Mouse (Mus musculus): ENCODE measurements around the gene Fmnl2.

Gene Fmnl2

GRCm38 (mm10) chr2:52857611-52858528 is at the start of gene Fmnl2:
TSS of gene Fmnl2 (plus strand) at chr2:52857860.
- in situ Hi-C loops (cut with MboI; ENCODE audit: low pct_unique_long_range_greater_than_20kb in 1 of 2, low sequenced_read_pairs in 2 of 2, unreplicated experiment in 1 of 2), result no loop called here

GRCm38 (mm10) chr2:52809988-52810387 is 47.7 kb upstream of the Fmnl2 start:
- in situ Hi-C loops (cut with MboI; ENCODE audit: low pct_unique_long_range_greater_than_20kb in 1 of 2, low sequenced_read_pairs in 2 of 2, unreplicated experiment in 1 of 2), result no loop called here

GRCm38 (mm10) chr2:52811691-52812090 is 46.0 kb upstream of the Fmnl2 start:
- in situ Hi-C loops (cut with MboI; ENCODE audit: low pct_unique_long_range_greater_than_20kb in 1 of 2, low sequenced_read_pairs in 2 of 2, unreplicated experiment in 1 of 2), result no loop called here

- in situ Hi-C loops (cut with MboI; ENCODE audit: low pct_unique_long_range_greater_than_20kb in 1 of 2, low sequenced_read_pairs in 2 of 2, unreplicated experiment in 1 of 2), result no loop called here
These were observed 40.3 kb upstream of the Fmnl2 start for GRCm38 (mm10) chr2:52817341-52817740.

- in situ Hi-C loops (cut with MboI; ENCODE audit: low pct_unique_long_range_greater_than_20kb in 1 of 2, low sequenced_read_pairs in 2 of 2, unreplicated experiment in 1 of 2), result no loop called here
These were observed 38.7 kb upstream of the Fmnl2 start for GRCm38 (mm10) chr2:52818944-52819343.

GRCm38 (mm10) chr2:52822214-52822613 is 35.4 kb upstream of the Fmnl2 start:
- in situ Hi-C loops (cut with MboI; ENCODE audit: low pct_unique_long_range_greater_than_20kb in 1 of 2, low sequenced_read_pairs in 2 of 2, unreplicated experiment in 1 of 2), result no loop called here

GRCm38 (mm10) chr2:52828077-52828476 is 29.6 kb upstream of the Fmnl2 start:
- in situ Hi-C loops (cut with MboI; ENCODE audit: low pct_unique_long_range_greater_than_20kb in 1 of 2, low sequenced_read_pairs in 2 of 2, unreplicated experiment in 1 of 2), result no loop called here

- in situ Hi-C loops (cut with MboI; ENCODE audit: low pct_unique_long_range_greater_than_20kb in 1 of 2, low sequenced_read_pairs in 2 of 2, unreplicated experiment in 1 of 2), result no loop called here
These were observed 27.1 kb upstream of the Fmnl2 start for GRCm38 (mm10) chr2:52830513-52830912.

- in situ Hi-C loops (cut with MboI; ENCODE audit: low pct_unique_long_range_greater_than_20kb in 1 of 2, low sequenced_read_pairs in 2 of 2, unreplicated experiment in 1 of 2), result no loop called here
These were observed 26.1 kb upstream of the Fmnl2 start for GRCm38 (mm10) chr2:52831585-52831984.

- in situ Hi-C loops (cut with MboI; ENCODE audit: low pct_unique_long_range_greater_than_20kb in 1 of 2, low sequenced_read_pairs in 2 of 2, unreplicated experiment in 1 of 2), result no loop called here
These were observed 21.9 kb upstream of the Fmnl2 start for GRCm38 (mm10) chr2:52835726-52836125.

GRCm38 (mm10) chr2:52839074-52839473 is 18.6 kb upstream of the Fmnl2 start:
- in situ Hi-C loops (cut with MboI; ENCODE audit: low pct_unique_long_range_greater_than_20kb in 1 of 2, low sequenced_read_pairs in 2 of 2, unreplicated experiment in 1 of 2), result no loop called here

- in situ Hi-C loops (cut with MboI; ENCODE audit: low pct_unique_long_range_greater_than_20kb in 1 of 2, low sequenced_read_pairs in 2 of 2, unreplicated experiment in 1 of 2), result no loop called here
These were observed 17.8 kb upstream of the Fmnl2 start for GRCm38 (mm10) chr2:52839868-52840267.

- in situ Hi-C loops (cut with MboI; ENCODE audit: low pct_unique_long_range_greater_than_20kb in 1 of 2, low sequenced_read_pairs in 2 of 2, unreplicated experiment in 1 of 2), result no loop called here
These were observed 13.8 kb upstream of the Fmnl2 start for GRCm38 (mm10) chr2:52843861-52844260.

GRCm38 (mm10) chr2:52844936-52845752 is 12.5 kb upstream of the Fmnl2 start:
- in situ Hi-C loops (cut with MboI; ENCODE audit: low pct_unique_long_range_greater_than_20kb in 1 of 2, low sequenced_read_pairs in 2 of 2, unreplicated experiment in 1 of 2), result no loop called here

- in situ Hi-C loops (cut with MboI; ENCODE audit: low pct_unique_long_range_greater_than_20kb in 1 of 2, low sequenced_read_pairs in 2 of 2, unreplicated experiment in 1 of 2), result no loop called here
These were observed 11.2 kb upstream of the Fmnl2 start for GRCm38 (mm10) chr2:52846506-52846905.

- in situ Hi-C loops (cut with MboI; ENCODE audit: low pct_unique_long_range_greater_than_20kb in 1 of 2, low sequenced_read_pairs in 2 of 2, unreplicated experiment in 1 of 2), result no loop called here
These were observed 8.6 kb upstream of the Fmnl2 start for GRCm38 (mm10) chr2:52849092-52849491.

GRCm38 (mm10) chr2:52858529-52859465 is 1.1 kb downstream of the Fmnl2 start:
- in situ Hi-C loops (cut with MboI; ENCODE audit: low pct_unique_long_range_greater_than_20kb in 1 of 2, low sequenced_read_pairs in 2 of 2, unreplicated experiment in 1 of 2), result no loop called here

GRCm38 (mm10) chr2:52859466-52859840 is 1.8 kb downstream of the Fmnl2 start:
- in situ Hi-C loops (cut with MboI; ENCODE audit: low pct_unique_long_range_greater_than_20kb in 1 of 2, low sequenced_read_pairs in 2 of 2, unreplicated experiment in 1 of 2), result no loop called here

Measured in mouse embryonic stem cell (cell line).